Mouse (Mus musculus) midbrain, embryonic 14.5 days (tissue): ENCODE results near the gene Elfn2. TPM values are rescaled to one million over a fixed set of nuclear protein-coding genes. Genes with fewer than 3 reads are reported as not detected.
A peak's percentile ranks its signal among the peaks of the same experiment; 100 is the strongest.

Experiments used
- ATAC-seq: fragments of 200-750 bp; cut with Nextera tagmentation; 2 replicates; pipeline ENCODE4 v1.8.0; 2017; ENCODE audit warnings: moderate number of reproducible peaks, moderate library complexity; ENCODE audit not compliant: low FRiP score, low TSS enrichment
- DNase-seq: peaks from one replicate; pipeline ENCODE4 v3.0.0-alpha.2; 2015
- H3K27ac ChIP-seq: fragments of 300-500 bp; sonication (generic); replicated peaks from 2 replicates; pipeline ENCODE4 v1.5.1; 2014; ENCODE audit warnings: mild to moderate bottlenecking, low read depth, low read length, moderate library complexity
- H3K27me3 ChIP-seq: fragments of 300-500 bp; sonication (generic); 2 replicates; pipeline ENCODE4 v1.6.1; 2014; ENCODE audit warnings: low read length, control low read depth, mixed read lengths; ENCODE audit not compliant: control insufficient read depth, insufficient read depth
- H3K36me3 ChIP-seq: fragments of 300-500 bp; sonication (generic); 2 replicates; pipeline ENCODE4 v1.6.1; 2014; ENCODE audit warnings: low read length, control low read depth; ENCODE audit not compliant: control insufficient read depth, insufficient read depth
- H3K4me1 ChIP-seq: fragments of 300-500 bp; sonication (generic); 2 replicates; pipeline ENCODE4 v1.6.1; 2014; ENCODE audit warnings: mild to moderate bottlenecking, antibody characterized with exemption, low read length, control low read depth; ENCODE audit not compliant: control insufficient read depth, insufficient read depth
- H3K4me2 ChIP-seq: fragments of 300-500 bp; sonication (generic); 2 replicates; pipeline ENCODE4 v1.6.1; 2014; ENCODE audit warnings: mild to moderate bottlenecking, low read length, moderate library complexity
- H3K4me3 ChIP-seq: fragments of 300-500 bp; sonication (generic); replicated peaks from 2 replicates; pipeline ENCODE4 v1.5.1; 2014; ENCODE audit warnings: low read depth, low read length
- H3K9ac ChIP-seq: fragments of 300-500 bp; sonication (generic); replicated peaks from 2 replicates; pipeline ENCODE4 v1.6.1; 2014; ENCODE audit warnings: mild to moderate bottlenecking, low read length, moderate library complexity
- H3K9me3 ChIP-seq: fragments of 300-500 bp; sonication (generic); 2 replicates; pipeline ENCODE4 v1.6.1; 2016; ENCODE audit warnings: low read length, control low read depth, mixed read lengths; ENCODE audit not compliant: control insufficient read depth
- WGBS: fragments of 180-500 bp; shearing (Covaris S2); extraction: QIAGEN DNeasy Blood & Tissue Kit; methylation state at CpG from one replicate; pipeline ENCODE4 v1.1.7; 2014; 5-methylcytosine and 5-hydroxymethylcytosine counted together
- polyA plus RNA-seq: library from polyadenylated mRNA; unstranded; fragments of >200 nt; fragmentation: Nextera tagmentation; extraction: Ambion mirVana; gene quantifications from 2 replicates; pipeline ENCODE4 v1.2.1, GENCODE M21; 2014

Gene Elfn2
- polyA plus RNA-seq, 1 experiment from 2014 or later, result 4.0 TPM

DNA sequence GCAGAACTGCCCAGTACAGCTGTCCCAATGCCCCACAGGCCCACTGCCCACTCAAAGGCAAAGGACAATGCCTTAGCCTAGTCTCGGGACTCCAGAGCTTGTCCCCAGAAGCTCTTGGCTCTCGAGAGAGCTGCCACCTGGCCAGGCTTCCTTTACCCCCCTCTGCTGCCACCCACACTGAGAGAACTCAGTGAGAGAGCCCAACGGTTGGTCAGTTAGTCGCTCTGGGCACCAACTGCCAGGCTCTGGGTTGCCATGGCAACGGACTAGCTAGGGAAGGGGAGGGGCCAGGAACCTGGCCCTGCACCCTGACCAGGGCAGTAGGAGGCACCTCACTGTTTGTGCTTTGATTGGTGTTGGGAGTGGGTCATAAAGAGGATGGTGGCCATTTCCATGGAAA lies 48.2 kb downstream of the Elfn2 start:
- ATAC-seq (no peak), DNase-seq (peak; percentile 72)
- peaks cover 14% of the 10 kb centered on the region; the same call in 1 of the 2 replicates for H3K36me3 ChIP-seq
- no peaks in the 10 kb centered on the region; the same call in 1 of the 2 replicates for H3K9me3 ChIP-seq
- H3K4me2 ChIP-seq, result no peak overlapping the region
- H3K9ac ChIP-seq, result no peak overlapping the region
- H3K4me3 ChIP-seq, result no peak overlapping the region
- H3K27me3 ChIP-seq, result peaks cover 11% of the 10 kb centered on the region; the same call in 1 of the 2 replicates
- peaks cover 17% of the 10 kb centered on the region for H3K4me1 ChIP-seq
- WGBS, result 26% methylated on average over 5 of the region's 5 CpGs
- H3K27ac ChIP-seq, result no peak overlapping the region

DNA sequence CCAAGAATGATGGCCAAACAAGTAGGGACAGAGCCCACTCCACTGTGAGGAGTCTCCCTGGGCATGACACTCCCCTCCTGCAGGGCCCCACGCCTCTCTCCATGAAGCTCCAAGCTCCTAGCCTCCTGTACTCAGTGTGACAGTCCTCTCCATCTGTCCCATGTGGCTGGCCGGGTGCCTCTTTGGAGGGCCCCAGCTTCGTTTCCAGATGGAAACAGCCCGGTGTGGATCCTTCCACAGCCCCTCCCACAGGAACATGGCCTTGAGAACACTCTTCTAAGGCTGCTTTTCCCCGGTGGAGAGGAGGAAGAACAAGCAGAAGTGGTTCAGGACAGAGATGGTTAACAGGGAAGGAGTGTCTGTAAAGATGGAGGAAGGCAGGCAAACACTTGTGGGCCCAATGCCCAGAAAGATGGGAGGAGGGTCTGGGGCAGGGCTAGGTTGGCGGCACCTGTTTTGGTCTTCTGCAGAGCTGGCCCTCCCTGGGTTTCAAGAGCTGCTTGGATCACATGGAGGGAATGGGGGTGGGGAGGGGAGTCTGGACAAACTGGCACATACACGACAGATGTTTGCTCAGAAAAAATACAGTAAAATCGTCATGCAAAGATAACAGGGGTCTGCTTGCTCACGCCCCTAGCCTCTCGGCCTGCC lies 49.2 kb downstream of the Elfn2 start:
- Histone ChIP-seq H3K9me3 (no peaks in the 10 kb centered on the region; the same call in 1 of the 2 replicates), H3K27me3 (peaks cover 11% of the 10 kb centered on the region; the same call in 1 of the 2 replicates), H3K27ac (no peak overlapping the region), H3K4me3 (no peak overlapping the region), H3K9ac (no peak overlapping the region), H3K4me2 (no peak overlapping the region), H3K36me3 (peaks cover 14% of the 10 kb centered on the region; the same call in 1 of the 2 replicates), H3K4me1 (peaks cover 10% of the 10 kb centered on the region)
- ATAC-seq (no peak), DNase-seq (no peak)
- WGBS, result 73% methylated on average over 10 of the region's 10 CpGs

GRCm38 (mm10) chr15:78664268-78664667 lies 54.3 kb downstream of the Elfn2 start:
- H3K9me3 ChIP-seq, result no peaks in the 10 kb centered on the region
- H3K27ac ChIP-seq, result no peak overlapping the region
- H3K27me3 ChIP-seq, result no peaks in the 10 kb centered on the region
- 54% methylated on average over 5 of the region's 5 CpGs for WGBS
- H3K4me1 ChIP-seq, result no peaks in the 10 kb centered on the region
- H3K4me3 ChIP-seq, result no peak overlapping the region
- no peaks in the 10 kb centered on the region for H3K36me3 ChIP-seq
- no peak overlapping the region for H3K9ac ChIP-seq
- no peak overlapping the region for H3K4me2 ChIP-seq
- ATAC-seq (no peak), DNase-seq (no peak)

GRCm38 (mm10) chr15:78651169-78651568 lies 67.4 kb downstream of the Elfn2 start:
- DNase-seq (no peak), ATAC-seq (no peak)
- Histone ChIP-seq H3K27ac (peak overlapping the region; percentile 37; the same call in 1 of the 2 replicates), H3K4me2 (no peak overlapping the region), H3K27me3 (no peaks in the 10 kb centered on the region), H3K4me3 (no peak overlapping the region), H3K36me3 (no peaks in the 10 kb centered on the region), H3K4me1 (no peaks in the 10 kb centered on the region), H3K9me3 (no peaks in the 10 kb centered on the region), H3K9ac (no peak overlapping the region)
- WGBS, result 39% methylated on average over 4 of the region's 4 CpGs

GRCm38 (mm10) chr15:78647746-78648145 lies 70.8 kb downstream of the Elfn2 start:
- no peak overlapping the region for H3K27ac ChIP-seq
- no peaks in the 10 kb centered on the region for H3K36me3 ChIP-seq
- no peak overlapping the region for H3K4me3 ChIP-seq
- no peaks in the 10 kb centered on the region for H3K9me3 ChIP-seq
- H3K27me3 ChIP-seq, result no peaks in the 10 kb centered on the region
- DNase-seq (no peak), ATAC-seq (no peak)
- H3K4me1 ChIP-seq, result 0 out of 2 replicates have a peak, but pooled peaks cover 3% of the 10 kb centered on the region
- WGBS, result 79% methylated on average over 4 of the region's 4 CpGs
- no peak overlapping the region for H3K9ac ChIP-seq
- H3K4me2 ChIP-seq, result no peak overlapping the region

DNA sequence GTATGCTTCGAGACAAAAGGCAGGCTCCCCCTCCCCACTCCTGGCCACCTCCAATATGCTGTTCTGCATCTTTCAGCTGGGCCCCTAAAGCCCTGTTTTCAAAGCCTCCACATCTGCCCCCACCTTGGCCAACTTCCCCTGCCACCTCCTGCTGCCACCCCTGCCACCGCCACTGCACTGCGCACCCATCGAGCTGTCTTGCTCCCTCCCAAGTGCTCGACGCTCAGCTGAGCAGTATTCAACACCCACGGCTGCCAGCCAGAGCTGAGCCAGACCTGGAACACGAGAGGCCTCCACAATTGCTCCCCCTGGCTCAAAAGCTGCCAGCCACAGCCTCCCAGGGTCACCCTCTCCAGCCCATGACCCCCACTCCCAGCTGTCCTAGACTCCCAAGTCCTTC lies 74.0 kb downstream of the Elfn2 start:
- DNase-seq, result no peak
- no peak overlapping the region for H3K4me2 ChIP-seq
- no peak overlapping the region for H3K27ac ChIP-seq
- no peak overlapping the region for H3K9ac ChIP-seq
- WGBS, result 53% methylated on average over 8 of the region's 8 CpGs
- H3K9me3 ChIP-seq, result no peaks in the 10 kb centered on the region
- H3K36me3 ChIP-seq, result no peaks in the 10 kb centered on the region
- no peak for ATAC-seq
- H3K4me1 ChIP-seq, result peaks cover 9% of the 10 kb centered on the region; the same call in 1 of the 2 replicates
- no peak overlapping the region for H3K4me3 ChIP-seq
- no peaks in the 10 kb centered on the region for H3K27me3 ChIP-seq

- Histone ChIP-seq H3K9me3 (no peaks in the 10 kb centered on the region), H3K9ac (no peak overlapping the region), H3K4me2 (no peak overlapping the region), H3K36me3 (no peaks in the 10 kb centered on the region), H3K4me3 (no peak overlapping the region), H3K4me1 (peaks cover 9% of the 10 kb centered on the region; the same call in 1 of the 2 replicates), H3K27me3 (no peaks in the 10 kb centered on the region), H3K27ac (no peak overlapping the region)
- 17% methylated on average over 6 of the region's 6 CpGs for WGBS
- DNase-seq, result peak; percentile 38
- ATAC-seq, result no peak
Measured at GRCm38 (mm10) chr15:78643633-78644032, 74.9 kb downstream of the Elfn2 start.

DNA sequence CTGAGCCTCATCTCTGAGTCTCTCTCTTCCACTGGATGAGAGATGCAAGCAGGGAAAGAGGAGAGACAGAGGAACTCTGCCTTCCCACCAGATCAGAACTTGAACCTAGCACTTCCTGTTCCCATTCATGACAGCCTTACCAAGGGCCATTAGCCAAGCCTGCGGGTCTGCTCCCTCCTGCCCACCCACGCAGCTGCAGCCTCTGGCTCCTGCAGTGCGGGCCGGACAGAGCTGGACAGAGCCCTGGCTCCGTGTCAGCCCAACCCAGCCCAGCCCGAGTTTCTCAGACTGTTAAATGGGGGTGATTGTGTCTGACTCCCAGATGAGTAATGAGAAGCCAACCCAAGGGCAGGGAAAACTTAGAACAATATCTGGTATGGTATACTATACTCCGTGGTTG lies 83.3 kb downstream of the Elfn2 start:
- Histone ChIP-seq H3K36me3 (no peaks in the 10 kb centered on the region), H3K27me3 (no peaks in the 10 kb centered on the region), H3K27ac (no peak overlapping the region), H3K4me3 (no peak overlapping the region), H3K4me2 (no peak overlapping the region), H3K4me1 (peaks cover 33% of the 10 kb centered on the region), H3K9ac (no peak overlapping the region), H3K9me3 (no peaks in the 10 kb centered on the region)
- WGBS, result 43% methylated on average over 7 of the region's 7 CpGs
- DNase-seq (no peak), ATAC-seq (no peak)

DNA sequence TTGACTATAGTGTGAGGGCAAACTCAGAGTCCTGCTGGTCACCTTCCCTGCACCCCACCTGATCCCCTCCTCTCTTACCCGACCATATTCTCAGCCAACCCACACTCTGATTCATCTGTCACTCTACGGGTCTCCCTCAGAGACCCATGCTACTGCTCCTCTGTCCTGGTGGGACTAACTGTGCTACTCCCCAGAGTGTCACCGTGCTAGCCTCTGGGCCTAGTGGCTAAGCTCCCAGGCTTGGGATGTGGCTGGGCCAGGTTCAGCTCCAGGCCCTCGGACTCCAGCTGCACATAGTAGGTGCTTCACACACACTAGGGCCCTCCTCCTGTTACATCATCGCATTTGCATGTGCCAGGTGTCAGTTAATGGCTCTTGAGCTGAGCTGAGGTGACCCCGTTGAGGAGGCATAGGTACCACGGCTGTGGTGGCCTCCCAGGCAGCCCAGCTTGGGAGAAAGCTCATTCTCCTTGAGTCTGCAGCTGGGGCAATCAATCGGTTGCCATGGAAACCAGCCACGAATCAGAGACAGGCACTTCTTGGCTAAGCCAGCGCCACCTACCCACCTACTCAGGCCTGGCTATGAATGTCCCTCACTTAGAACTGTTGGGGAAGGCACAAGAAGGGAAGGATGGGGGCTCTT lies 84.4 kb downstream of the Elfn2 start:
- 27% methylated on average over 10 of the region's 10 CpGs for WGBS
- ATAC-seq (peak; percentile 58; the same call in 1 of the 2 replicates), DNase-seq (peak; percentile 91)
- no peak overlapping the region for H3K4me3 ChIP-seq
- H3K36me3 ChIP-seq, result no peaks in the 10 kb centered on the region
- H3K9ac ChIP-seq, result no peak overlapping the region
- H3K4me2 ChIP-seq, result no peak overlapping the region
- peaks cover 31% of the 10 kb centered on the region for H3K4me1 ChIP-seq
- H3K9me3 ChIP-seq, result no peaks in the 10 kb centered on the region
- H3K27me3 ChIP-seq, result no peaks in the 10 kb centered on the region
- peak overlapping the region; percentile 47 for H3K27ac ChIP-seq
